Mouse (Mus musculus) midbrain, embryonic 14.5 days (tissue): Measurements from ENCODE around the gene 1700019D03Rik. TPM values are rescaled to one million over a fixed set of nuclear protein-coding genes. Genes with fewer than 3 reads are reported as not detected.
"Not testable (repeated sequence)": the region's sequence is repeated elsewhere in the genome, so short reads cannot be mapped to it uniquely, and the experiment has no call there.

ENCODE experiments used
- ATAC-seq: fragments of 200-750 bp; cut with Nextera tagmentation; 2 replicates; pipeline ENCODE4 v1.8.0; 2017; ENCODE audit warnings: moderate number of reproducible peaks, moderate library complexity; ENCODE audit not compliant: low FRiP score, low TSS enrichment
- DNase-seq: peaks from one replicate; pipeline ENCODE4 v3.0.0-alpha.2; 2015
- H3K27ac ChIP-seq: fragments of 300-500 bp; sonication (generic); replicated peaks from 2 replicates; pipeline ENCODE4 v1.5.1; 2014; ENCODE audit warnings: mild to moderate bottlenecking, low read depth, low read length, moderate library complexity
- H3K27me3 ChIP-seq: fragments of 300-500 bp; sonication (generic); 2 replicates; pipeline ENCODE4 v1.6.1; 2014; ENCODE audit warnings: low read length, control low read depth, mixed read lengths; ENCODE audit not compliant: control insufficient read depth, insufficient read depth
- H3K36me3 ChIP-seq: fragments of 300-500 bp; sonication (generic); 2 replicates; pipeline ENCODE4 v1.6.1; 2014; ENCODE audit warnings: low read length, control low read depth; ENCODE audit not compliant: control insufficient read depth, insufficient read depth
- H3K4me1 ChIP-seq: fragments of 300-500 bp; sonication (generic); 2 replicates; pipeline ENCODE4 v1.6.1; 2014; ENCODE audit warnings: mild to moderate bottlenecking, antibody characterized with exemption, low read length, control low read depth; ENCODE audit not compliant: control insufficient read depth, insufficient read depth
- H3K4me2 ChIP-seq: fragments of 300-500 bp; sonication (generic); 2 replicates; pipeline ENCODE4 v1.6.1; 2014; ENCODE audit warnings: mild to moderate bottlenecking, low read length, moderate library complexity
- H3K4me3 ChIP-seq: fragments of 300-500 bp; sonication (generic); replicated peaks from 2 replicates; pipeline ENCODE4 v1.5.1; 2014; ENCODE audit warnings: low read depth, low read length
- H3K9ac ChIP-seq: fragments of 300-500 bp; sonication (generic); replicated peaks from 2 replicates; pipeline ENCODE4 v1.6.1; 2014; ENCODE audit warnings: mild to moderate bottlenecking, low read length, moderate library complexity
- H3K9me3 ChIP-seq: fragments of 300-500 bp; sonication (generic); 2 replicates; pipeline ENCODE4 v1.6.1; 2016; ENCODE audit warnings: low read length, control low read depth, mixed read lengths; ENCODE audit not compliant: control insufficient read depth
- WGBS: fragments of 180-500 bp; shearing (Covaris S2); extraction: QIAGEN DNeasy Blood & Tissue Kit; methylation state at CpG from one replicate; pipeline ENCODE4 v1.1.7; 2014; 5-methylcytosine and 5-hydroxymethylcytosine counted together
- polyA plus RNA-seq: library from polyadenylated mRNA; unstranded; fragments of >200 nt; fragmentation: Nextera tagmentation; extraction: Ambion mirVana; gene quantifications from 2 replicates; pipeline ENCODE4 v1.2.1, GENCODE M21; 2014

The 1700019D03Rik gene
- polyA plus RNA-seq, 1 experiment from 2014 or later, result 3.0 TPM

GRCm38 (mm10) chr1:52951146-52951868 is 68.7 kb downstream of the 1700019D03Rik start:
- Histone ChIP-seq H3K27ac (no peak overlapping the region), H3K9me3 (no peaks in the 10 kb centered on the region), H3K4me1 (peaks cover 16% of the 10 kb centered on the region; the same call in 1 of the 2 replicates), H3K4me2 (0 out of 2 replicates have a peak overlapping the region, but pooled peaks have one; percentile 99), H3K9ac (no peak overlapping the region), H3K27me3 (no peaks in the 10 kb centered on the region), H3K4me3 (no peak overlapping the region), H3K36me3 (no peaks in the 10 kb centered on the region)
- no peak for ATAC-seq
- 56% methylated on average over 5 of the region's 5 CpGs for WGBS
- peak; percentile 50 for DNase-seq

- DNase-seq (no peak), ATAC-seq (no peak)
- Histone ChIP-seq H3K27ac (no peak overlapping the region), H3K4me3 (no peak overlapping the region), H3K9ac (no peak overlapping the region), H3K27me3 (no peaks in the 10 kb centered on the region), H3K36me3 (no peaks in the 10 kb centered on the region), H3K4me1 (peaks cover 9% of the 10 kb centered on the region; the same call in 1 of the 2 replicates), H3K9me3 (no peaks in the 10 kb centered on the region), H3K4me2 (no peak overlapping the region)
- 88% methylated on average over 5 of the region's 5 CpGs for WGBS
These were observed 72.1 kb downstream of the 1700019D03Rik start for GRCm38 (mm10) chr1:52947895-52948294.

- DNase-seq (no peak), ATAC-seq (no peak)
- no peak overlapping the region for H3K4me2 ChIP-seq
- H3K9ac ChIP-seq, result no peak overlapping the region
- H3K4me1 ChIP-seq, result no peaks in the 10 kb centered on the region
- 100% methylated on average over 1 of the region's 1 CpGs for WGBS
- no peaks in the 10 kb centered on the region for H3K36me3 ChIP-seq
- no peak overlapping the region for H3K27ac ChIP-seq
- no peak overlapping the region for H3K4me3 ChIP-seq
- H3K27me3 ChIP-seq, result no peaks in the 10 kb centered on the region
- H3K9me3 ChIP-seq, result no peaks in the 10 kb centered on the region
These were observed 81.0 kb downstream of the 1700019D03Rik start for GRCm38 (mm10) chr1:52939021-52939420.

DNA sequence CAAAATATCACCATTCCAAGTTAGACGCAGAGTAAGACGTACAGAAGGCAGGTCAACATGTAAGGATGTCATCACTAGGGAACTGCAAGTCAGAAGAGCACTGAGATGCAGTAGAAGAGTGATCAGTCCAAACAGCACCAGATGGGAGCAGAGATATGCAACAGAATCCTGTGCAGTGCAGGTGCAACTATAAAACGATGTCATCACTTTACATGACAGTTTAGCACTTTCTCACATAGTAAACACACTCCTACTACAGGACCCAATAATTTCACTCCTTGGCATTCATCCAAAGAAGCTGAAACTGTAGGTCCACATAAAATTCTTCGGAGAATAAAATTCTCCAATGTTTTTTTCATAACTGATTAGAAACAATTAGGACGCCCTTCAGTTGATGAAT is 85.5 kb downstream of the 1700019D03Rik start:
- ATAC-seq, result no peak
- no peak overlapping the region for H3K9ac ChIP-seq
- H3K4me1 ChIP-seq, result no peaks in the 10 kb centered on the region
- no peaks in the 10 kb centered on the region for H3K27me3 ChIP-seq
- no peaks in the 10 kb centered on the region for H3K9me3 ChIP-seq
- 94% methylated on average over 5 of the region's 5 CpGs for WGBS
- no peak overlapping the region for H3K27ac ChIP-seq
- no peak for DNase-seq
- no peak overlapping the region for H3K4me2 ChIP-seq
- no peak overlapping the region for H3K4me3 ChIP-seq
- H3K36me3 ChIP-seq, result no peaks in the 10 kb centered on the region

DNA sequence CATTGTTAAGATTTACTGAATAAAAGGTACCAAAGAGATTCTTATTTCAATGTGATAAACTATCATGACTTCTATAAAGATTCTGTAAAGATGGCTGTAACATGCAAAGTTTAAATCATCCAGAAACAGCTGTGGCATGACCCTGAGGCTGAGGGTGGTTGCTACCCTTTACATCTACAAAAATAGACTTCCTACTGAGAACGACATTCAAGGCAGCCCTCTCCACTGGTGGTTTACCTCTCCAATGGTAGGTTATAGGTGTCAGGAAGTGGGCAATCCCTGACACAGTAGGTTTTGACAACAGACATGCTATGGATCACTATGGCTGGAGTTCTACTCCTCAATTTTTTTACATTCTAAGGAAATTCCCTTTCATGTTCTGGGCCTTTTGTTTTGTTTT is 95.5 kb downstream of the 1700019D03Rik start:
- H3K27ac ChIP-seq, H3K4me1 ChIP-seq, H3K9me3 ChIP-seq, DNase-seq, H3K27me3 ChIP-seq, H3K36me3 ChIP-seq, H3K9ac ChIP-seq, H3K4me2 ChIP-seq, H3K4me3 ChIP-seq, ATAC-seq: not testable (repeated sequence)
- WGBS, result no CpG with 5 or more reads among the region's 1 CpGs

DNA sequence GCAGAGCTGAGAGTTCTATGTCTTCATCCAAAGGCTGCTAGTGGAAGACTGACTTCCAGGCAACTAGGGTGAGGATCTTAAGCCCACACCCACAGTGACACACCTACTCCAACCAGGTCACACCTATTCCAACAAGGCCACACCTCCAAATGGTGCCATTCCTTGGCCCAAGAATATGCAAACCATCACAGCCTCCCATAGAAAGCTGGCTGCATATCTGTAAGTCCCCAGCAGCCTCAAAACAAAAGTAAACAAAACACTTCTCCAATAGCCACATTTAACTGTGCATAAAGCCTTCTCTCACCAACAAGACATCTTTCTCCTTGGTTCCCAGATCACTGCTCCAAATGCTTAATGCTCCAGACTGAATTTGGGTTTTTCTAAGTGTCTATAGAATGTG is 101.1 kb downstream of the 1700019D03Rik start:
- H3K27ac ChIP-seq, H3K4me3 ChIP-seq, H3K4me1 ChIP-seq, DNase-seq, ATAC-seq, H3K9me3 ChIP-seq, H3K4me2 ChIP-seq, H3K9ac ChIP-seq, H3K27me3 ChIP-seq, H3K36me3 ChIP-seq: not testable (repeated sequence)

- H3K4me1 ChIP-seq, result no peaks in the 10 kb centered on the region
- H3K36me3 ChIP-seq, result no peaks in the 10 kb centered on the region
- no peaks in the 10 kb centered on the region for H3K9me3 ChIP-seq
- no peak overlapping the region for H3K9ac ChIP-seq
- no peak overlapping the region for H3K27ac ChIP-seq
- 88% methylated on average over 2 of the region's 2 CpGs for WGBS
- DNase-seq (no peak), ATAC-seq (no peak)
- no peak overlapping the region for H3K4me3 ChIP-seq
- no peak overlapping the region for H3K4me2 ChIP-seq
- H3K27me3 ChIP-seq, result no peaks in the 10 kb centered on the region
These were observed 103.3 kb downstream of the 1700019D03Rik start for GRCm38 (mm10) chr1:52916655-52917054.

DNA sequence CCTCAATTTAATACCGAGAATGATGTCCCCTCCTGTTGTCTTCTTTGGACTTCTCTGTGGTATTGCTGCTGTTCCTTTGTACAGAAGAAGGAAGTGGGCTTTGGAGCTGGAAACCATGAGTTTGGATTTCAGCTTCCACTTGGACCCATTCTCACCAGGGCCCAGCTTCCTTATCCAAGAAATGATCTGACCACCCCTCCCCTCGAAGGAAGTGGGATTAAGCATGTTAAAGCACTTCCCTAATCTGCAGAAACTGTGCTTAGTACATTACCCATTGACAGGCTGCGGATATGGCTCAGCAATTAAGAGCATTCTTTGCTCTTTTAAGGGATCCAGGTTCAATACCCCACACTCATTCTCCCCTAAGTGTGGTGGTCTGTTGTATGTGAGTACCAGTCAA is 110.2 kb downstream of the 1700019D03Rik start:
- Histone ChIP-seq H3K27ac (no peak overlapping the region), H3K27me3 (no peaks in the 10 kb centered on the region), H3K9me3 (no peaks in the 10 kb centered on the region), H3K9ac (no peak overlapping the region), H3K4me2 (no peak overlapping the region), H3K36me3 (no peaks in the 10 kb centered on the region), H3K4me3 (no peak overlapping the region), H3K4me1 (no peaks in the 10 kb centered on the region)
- DNase-seq, result no peak
- no peak for ATAC-seq
- 85% methylated on average over 3 of the region's 3 CpGs for WGBS

GRCm38 (mm10) chr1:52884208-52884607 is 135.8 kb downstream of the 1700019D03Rik start:
- H3K27me3 ChIP-seq, result no peaks in the 10 kb centered on the region
- no peaks in the 10 kb centered on the region for H3K4me1 ChIP-seq
- no peak overlapping the region for H3K27ac ChIP-seq
- 85% methylated on average over 2 of the region's 2 CpGs for WGBS
- 0 out of 2 replicates have a peak, but pooled peaks cover 4% of the 10 kb centered on the region for H3K36me3 ChIP-seq
- H3K4me2 ChIP-seq, result no peak overlapping the region
- H3K9me3 ChIP-seq, result no peaks in the 10 kb centered on the region
- ATAC-seq (no peak), DNase-seq (no peak)
- H3K9ac ChIP-seq, result no peak overlapping the region
- no peak overlapping the region for H3K4me3 ChIP-seq
